Mouse (Mus musculus) limb, embryonic 11.5 days (tissue): ENCODE results near the gene Dock10. TPM values are rescaled to one million over a fixed set of nuclear protein-coding genes. Genes with fewer than 3 reads are reported as not detected.

Experiments
- ATAC-seq: fragments of 200-750 bp; cut with Nextera tagmentation; 2 replicates; pipeline ENCODE4 v1.8.0; 2017; ENCODE audit warnings: low read depth; ENCODE audit not compliant: insufficient number of reproducible peaks, low FRiP score, low TSS enrichment
- DNase-seq: peaks from one replicate; pipeline ENCODE4 v3.0.0-alpha.2; 2015; ENCODE audit warnings: low spot score
- H3K27ac ChIP-seq: fragments of 300-500 bp; sonication (generic); replicated peaks from 2 replicates; pipeline ENCODE4 v1.5.1; 2014; ENCODE audit warnings: low read depth, mild to moderate bottlenecking, low read length
- H3K27me3 ChIP-seq: fragments of 300-500 bp; sonication (generic); 2 replicates; pipeline ENCODE4 v1.6.1; 2014; ENCODE audit warnings: mild to moderate bottlenecking, low read length, mixed read lengths; ENCODE audit not compliant: control insufficient read depth, insufficient read depth
- H3K36me3 ChIP-seq: fragments of 300-500 bp; sonication (generic); 2 replicates; pipeline ENCODE4 v1.6.1; 2014; ENCODE audit warnings: mild to moderate bottlenecking, low read length, moderate library complexity, mixed read lengths; ENCODE audit not compliant: control insufficient read depth, insufficient read depth
- H3K4me1 ChIP-seq: fragments of 300-500 bp; sonication (generic); 2 replicates; pipeline ENCODE4 v1.6.1; 2014; ENCODE audit warnings: low read length, mixed read lengths; ENCODE audit not compliant: control insufficient read depth, insufficient read depth
- H3K4me2 ChIP-seq: fragments of 300-500 bp; sonication (generic); 2 replicates; pipeline ENCODE4 v1.6.1; 2014; ENCODE audit warnings: low read depth, mild to moderate bottlenecking, moderate library complexity; ENCODE audit not compliant: severe bottlenecking
- H3K4me3 ChIP-seq: fragments of 300-500 bp; sonication (generic); 2 replicates; pipeline ENCODE4 v1.5.1; 2014; ENCODE audit warnings: low read depth, low read length
- H3K9ac ChIP-seq: fragments of 300-500 bp; sonication (generic); 2 replicates; pipeline ENCODE4 v1.6.1; 2014; ENCODE audit warnings: mild to moderate bottlenecking, low read length
- H3K9me3 ChIP-seq: fragments of 300-500 bp; sonication (generic); 2 replicates; pipeline ENCODE4 v1.6.1; 2016; ENCODE audit warnings: low read length; ENCODE audit not compliant: control insufficient read depth
- WGBS: fragments of 180-500 bp; shearing (Covaris S2); extraction: QIAGEN DNeasy Blood & Tissue Kit; methylation state at CpG from one replicate; pipeline ENCODE4 v1.1.7; 2014; 5-methylcytosine and 5-hydroxymethylcytosine counted together
- polyA plus RNA-seq: library from polyadenylated mRNA; unstranded; fragments of >200 nt; fragmentation: Nextera tagmentation; extraction: Ambion mirVana; gene quantifications from 2 replicates; pipeline ENCODE4 v1.2.1, GENCODE M21; 2014

The Dock10 gene
- polyA plus RNA-seq, 1 experiment from 2014 or later, result 5.4 TPM

GRCm38 (mm10) chr1:80656389-80656788, 101.9 kb downstream of the Dock10 start:
- no peak overlapping the region for H3K9ac ChIP-seq
- DNase-seq (no peak), ATAC-seq (no peak)
- no peaks in the 10 kb centered on the region for H3K36me3 ChIP-seq
- no peak overlapping the region for H3K4me3 ChIP-seq
- no peak overlapping the region for H3K4me2 ChIP-seq
- H3K4me1 ChIP-seq, result no peaks in the 10 kb centered on the region
- 53% methylated on average over 2 of the region's 2 CpGs for WGBS
- H3K27me3 ChIP-seq, result no peaks in the 10 kb centered on the region
- H3K9me3 ChIP-seq, result no peaks in the 10 kb centered on the region
- no peak overlapping the region for H3K27ac ChIP-seq

- DNase-seq (no peak), ATAC-seq (no peak)
- WGBS, result 89% methylated on average over 1 of the region's 1 CpGs
- Histone ChIP-seq H3K27ac (no peak overlapping the region), H3K4me2 (no peak overlapping the region), H3K4me1 (no peaks in the 10 kb centered on the region), H3K9me3 (no peaks in the 10 kb centered on the region), H3K27me3 (no peaks in the 10 kb centered on the region), H3K36me3 (no peaks in the 10 kb centered on the region), H3K9ac (no peak overlapping the region), H3K4me3 (no peak overlapping the region)
Measured at GRCm38 (mm10) chr1:80655854-80656253, 102.5 kb downstream of the Dock10 start.

DNA sequence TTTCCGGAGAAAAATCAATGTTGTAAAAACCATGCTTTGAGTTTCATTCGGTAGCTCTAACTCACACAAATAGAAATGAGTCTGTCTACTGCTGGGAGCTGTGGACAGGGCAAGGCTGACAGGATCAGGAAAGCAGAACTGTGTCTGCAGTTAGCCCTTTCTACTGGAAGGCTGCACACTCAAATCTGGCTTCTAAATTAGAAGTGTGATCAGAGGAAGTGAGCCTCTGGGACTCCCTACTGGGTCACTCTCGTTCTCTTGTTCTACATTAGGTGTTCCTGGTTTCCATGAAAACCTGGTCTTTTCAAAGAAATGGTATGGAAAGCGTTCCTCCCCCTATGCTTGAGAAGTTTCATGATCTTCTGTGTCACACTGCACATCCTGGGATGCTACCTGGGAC, 103.1 kb downstream of the Dock10 start:
- no peak overlapping the region for H3K4me2 ChIP-seq
- 80% methylated on average over 4 of the region's 4 CpGs for WGBS
- no peaks in the 10 kb centered on the region for H3K27me3 ChIP-seq
- H3K27ac ChIP-seq, result no peak overlapping the region
- DNase-seq (no peak), ATAC-seq (no peak)
- H3K9ac ChIP-seq, result no peak overlapping the region
- H3K9me3 ChIP-seq, result no peaks in the 10 kb centered on the region
- H3K4me1 ChIP-seq, result no peaks in the 10 kb centered on the region
- H3K36me3 ChIP-seq, result no peaks in the 10 kb centered on the region
- H3K4me3 ChIP-seq, result no peak overlapping the region

GRCm38 (mm10) chr1:80654177-80654576, 104.2 kb downstream of the Dock10 start:
- H3K36me3 ChIP-seq, result no peaks in the 10 kb centered on the region
- no peak overlapping the region for H3K4me3 ChIP-seq
- H3K27ac ChIP-seq, result no peak overlapping the region
- DNase-seq, result no peak
- 87% methylated on average over 1 of the region's 1 CpGs for WGBS
- no peaks in the 10 kb centered on the region for H3K27me3 ChIP-seq
- H3K4me2 ChIP-seq, result no peak overlapping the region
- no peaks in the 10 kb centered on the region for H3K4me1 ChIP-seq
- H3K9me3 ChIP-seq, result no peaks in the 10 kb centered on the region
- no peak overlapping the region for H3K9ac ChIP-seq
- no peak for ATAC-seq

GRCm38 (mm10) chr1:80652803-80653202, 105.5 kb downstream of the Dock10 start:
- Histone ChIP-seq H3K4me3 (no peak overlapping the region), H3K9ac (no peak overlapping the region), H3K4me1 (no peaks in the 10 kb centered on the region), H3K4me2 (no peak overlapping the region), H3K27me3 (no peaks in the 10 kb centered on the region), H3K9me3 (no peaks in the 10 kb centered on the region), H3K27ac (no peak overlapping the region), H3K36me3 (no peaks in the 10 kb centered on the region)
- DNase-seq (no peak), ATAC-seq (no peak)

- Histone ChIP-seq H3K4me2 (no peak overlapping the region), H3K27me3 (no peaks in the 10 kb centered on the region), H3K4me1 (no peaks in the 10 kb centered on the region), H3K36me3 (no peaks in the 10 kb centered on the region), H3K9ac (no peak overlapping the region), H3K27ac (no peak overlapping the region), H3K9me3 (no peaks in the 10 kb centered on the region), H3K4me3 (no peak overlapping the region)
- 62% methylated on average over 2 of the region's 2 CpGs for WGBS
- no peak for ATAC-seq
- no peak for DNase-seq
Measured at GRCm38 (mm10) chr1:80652083-80652482, 106.2 kb downstream of the Dock10 start.

DNA sequence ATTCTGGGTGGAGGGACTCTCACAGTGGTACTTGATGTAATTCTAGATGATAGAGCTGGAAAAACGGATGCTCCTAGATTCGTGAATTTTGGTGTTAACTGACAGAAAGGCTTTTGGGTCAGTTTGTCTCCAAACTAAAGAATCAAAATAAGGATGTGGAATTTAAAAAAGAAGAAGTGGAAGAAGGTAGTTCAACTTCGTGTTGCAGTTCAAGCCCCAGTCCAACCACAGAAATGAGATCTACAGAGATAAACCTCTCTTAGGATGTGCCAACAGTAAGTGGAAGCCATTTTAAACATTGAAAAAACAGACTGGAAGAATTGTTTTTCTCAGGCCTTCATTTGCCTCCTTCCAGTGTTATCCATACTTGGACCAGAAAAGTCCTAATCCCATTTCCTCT, 111.7 kb downstream of the Dock10 start:
- H3K27me3 ChIP-seq, result no peaks in the 10 kb centered on the region
- H3K9me3 ChIP-seq, result no peaks in the 10 kb centered on the region
- no peak overlapping the region for H3K4me3 ChIP-seq
- no peak overlapping the region for H3K4me2 ChIP-seq
- no peaks in the 10 kb centered on the region for H3K36me3 ChIP-seq
- DNase-seq, result no peak
- 77% methylated on average over 3 of the region's 3 CpGs for WGBS
- no peak for ATAC-seq
- no peaks in the 10 kb centered on the region for H3K4me1 ChIP-seq
- no peak overlapping the region for H3K9ac ChIP-seq
- no peak overlapping the region for H3K27ac ChIP-seq

DNA sequence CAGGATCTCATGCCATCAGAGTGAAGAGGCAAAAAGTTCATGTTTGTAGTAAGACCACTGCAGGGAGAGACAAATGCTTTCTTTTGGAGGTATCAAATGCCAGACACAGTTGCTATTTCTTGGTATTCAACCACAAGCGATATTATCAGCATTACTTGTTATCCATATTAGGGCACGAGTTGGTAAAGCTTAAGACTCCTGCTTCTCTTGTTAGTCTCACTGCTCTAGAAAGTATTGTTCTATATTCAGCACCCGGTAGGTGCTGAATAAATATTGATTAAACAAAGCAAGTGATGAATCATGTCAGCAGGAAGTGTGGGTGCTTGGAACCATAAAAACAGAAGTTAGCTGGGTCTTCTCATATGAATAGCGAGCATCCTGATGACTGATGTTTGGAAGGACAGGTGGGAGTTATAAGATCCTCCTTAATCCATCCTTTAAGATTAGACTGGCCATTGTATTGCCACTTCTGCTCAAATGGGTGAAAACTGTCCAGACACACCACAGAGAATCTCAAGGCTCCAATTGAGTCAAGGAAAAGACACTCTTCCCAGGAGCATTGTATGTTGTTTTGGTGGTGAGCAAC, 114.4 kb downstream of the Dock10 start:
- Histone ChIP-seq H3K4me3 (no peak overlapping the region), H3K27me3 (no peaks in the 10 kb centered on the region), H3K9ac (no peak overlapping the region), H3K4me1 (no peaks in the 10 kb centered on the region), H3K4me2 (no peak overlapping the region), H3K9me3 (no peaks in the 10 kb centered on the region), H3K27ac (no peak overlapping the region), H3K36me3 (no peaks in the 10 kb centered on the region)
- ATAC-seq, result no peak
- WGBS, result 91% methylated on average over 4 of the region's 4 CpGs
- no peak for DNase-seq

DNA sequence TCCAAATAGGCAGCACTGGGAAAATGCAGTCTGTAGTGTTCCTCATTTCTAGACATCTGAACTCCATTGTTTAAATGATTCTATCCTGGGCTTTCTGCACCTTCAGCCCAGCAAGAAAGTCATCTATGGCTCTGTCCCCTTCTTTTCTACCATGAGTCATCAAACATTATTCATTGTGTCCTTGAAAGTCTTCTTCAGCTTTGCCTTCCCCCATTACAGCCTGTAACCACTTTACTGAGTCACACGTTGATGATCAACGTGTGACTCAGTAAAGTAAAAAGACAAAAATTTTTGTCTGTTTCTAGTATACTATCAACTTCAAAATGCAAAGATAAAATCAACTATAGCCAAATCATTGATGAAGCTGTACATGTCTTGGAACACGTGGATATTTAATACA, 116.5 kb downstream of the Dock10 start:
- ATAC-seq (no peak), DNase-seq (no peak)
- 87% methylated on average over 3 of the region's 3 CpGs for WGBS
- H3K27ac ChIP-seq, result no peak overlapping the region
- no peaks in the 10 kb centered on the region for H3K36me3 ChIP-seq
- H3K9ac ChIP-seq, result no peak overlapping the region
- H3K4me3 ChIP-seq, result no peak overlapping the region
- peaks cover 3% of the 10 kb centered on the region; the same call in 1 of the 2 replicates for H3K4me1 ChIP-seq
- no peaks in the 10 kb centered on the region for H3K9me3 ChIP-seq
- no peaks in the 10 kb centered on the region for H3K27me3 ChIP-seq
- H3K4me2 ChIP-seq, result no peak overlapping the region
